In genomic region chr1:134074606-134075005, GRCm38 (mm10) we compare ENCODE assay signal across 15 mouse cellular contexts. TPM values are rescaled to one million over a fixed set of nuclear protein-coding genes. Genes with fewer than 3 reads are reported as not detected.
DNase-seq lines count a peak whose midpoint lies in the region; ATAC-seq and TF ChIP-seq lines count a peak whose summit lies in the region.
"Had no signal": no experiment of that assay in that cellular context is flagged by ENCODE, and none has a peak within 500 bp of the region (broad histone marks: within the 10 kb centered on the region; RNA-seq: fewer than 3 reads in every experiment).

No protein-coding gene starts in this region.

- no peak for TF ChIP-seq CTCF in forebrain, postnatal 0 days (IDR thresholded peaks at IDR 0.05; ENCODE audit: low read depth)
- TF ChIP-seq CTCF in lung, embryonic 14.5 days (IDR thresholded peaks at IDR 0.05; ENCODE audit: low read depth), result no peak
- TF ChIP-seq CTCF in liver, embryonic 14.5 days (IDR thresholded peaks at IDR 0.05; ENCODE audit: low read depth), result no peak; the same call in 1 of the 2 replicates

- H3K27me3 ChIP-seq in forebrain, embryonic 12.5 days, result no peaks in the 10 kb centered on the region
- H3K27me3 ChIP-seq in forebrain, postnatal 0 days (ENCODE audit: insufficient read depth, low read length), result no peaks in the 10 kb centered on the region
- no peaks in the 10 kb centered on the region for H3K27me3 ChIP-seq in lung, embryonic 14.5 days (ENCODE audit: insufficient read depth, low read length)
- H3K27me3 ChIP-seq in liver, embryonic 14.5 days (ENCODE audit: control insufficient read depth, insufficient read depth, low read length), result no peaks in the 10 kb centered on the region

- peaks cover 84% of the 10 kb centered on the region for H3K4me1 ChIP-seq in forebrain, embryonic 12.5 days
- H3K4me1 ChIP-seq in forebrain, postnatal 0 days (ENCODE audit: insufficient read depth), result 0 out of 2 replicates have a peak, but pooled peaks cover 3% of the 10 kb centered on the region
- H3K4me1 ChIP-seq in lung, embryonic 14.5 days (ENCODE audit: insufficient read depth), result peaks cover 37% of the 10 kb centered on the region
- peaks cover 63 to 75% of the 10 kb centered on the region in 2 experiments for H3K4me1 ChIP-seq in liver, embryonic 14.5 days (replicated peaks; ENCODE audit: control insufficient read depth in 2 of 2, insufficient read depth in 2 of 2, low read length in 1 of 2)

- 0 out of 2 replicates have a peak overlapping the region, but pooled peaks have one; percentile 81 for H3K4me2 ChIP-seq in forebrain, embryonic 12.5 days
- no peak overlapping the region for H3K4me2 ChIP-seq in forebrain, postnatal 0 days (ENCODE audit: low read depth)
- peak overlapping the region; percentile 88 for H3K4me2 ChIP-seq in lung, embryonic 14.5 days
- peak overlapping the region; percentile 93 for H3K4me2 ChIP-seq in liver, embryonic 14.5 days (ENCODE audit: low read depth)

- 89% methylated on average over 10 of the region's 10 CpGs for WGBS in forebrain, embryonic 12.5 days
- 86% methylated on average over 10 of the region's 10 CpGs for WGBS in forebrain, postnatal 0 days
- WGBS in lung, embryonic 14.5 days, result 79% methylated on average over 10 of the region's 10 CpGs
- 87% methylated on average over 10 of the region's 10 CpGs for WGBS in liver, embryonic 14.5 days (ENCODE audit: insufficient replicate concordance)

- H3K36me3 ChIP-seq in forebrain, embryonic 12.5 days (replicated peaks), result peaks cover 33% of the 10 kb centered on the region
- H3K36me3 ChIP-seq in forebrain, postnatal 0 days (ENCODE audit: insufficient read depth), result no peaks in the 10 kb centered on the region
- H3K36me3 ChIP-seq in lung, embryonic 14.5 days (ENCODE audit: insufficient read depth), result peaks cover 33% of the 10 kb centered on the region
- peaks cover 37% of the 10 kb centered on the region for H3K36me3 ChIP-seq in liver, embryonic 14.5 days (replicated peaks; ENCODE audit: control insufficient read depth, insufficient read depth, low read depth)

- peak overlapping the region; percentile 57; the same call in 1 of the 2 replicates for H3K27ac ChIP-seq in forebrain, embryonic 12.5 days
- no peak overlapping the region for H3K27ac ChIP-seq in forebrain, postnatal 0 days (ENCODE audit: low read depth, low read length)
- 0 out of 2 replicates have a peak overlapping the region, but pooled peaks have one; percentile 3 for H3K27ac ChIP-seq in lung, embryonic 14.5 days (ENCODE audit: low read depth)
- H3K27ac ChIP-seq in liver, embryonic 14.5 days, result peak overlapping the region; percentile 99
- H3K27ac ChIP-seq: embryonic facial prominence, embryonic 10.5 days had no signal

- ATAC-seq in forebrain, embryonic 12.5 days (ENCODE audit: low FRiP score), result no peak
- no peak for ATAC-seq in forebrain, postnatal 0 days
- ATAC-seq in lung, embryonic 14.5 days (ENCODE audit: insufficient read depth), result no peak
- ATAC-seq in liver, embryonic 14.5 days (ENCODE audit: insufficient read depth), result no peak

- no peaks in the 10 kb centered on the region for H3K9me3 ChIP-seq in forebrain, embryonic 12.5 days
- H3K9me3 ChIP-seq in forebrain, postnatal 0 days (ENCODE audit: low read length), result no peaks in the 10 kb centered on the region
- no peaks in the 10 kb centered on the region for H3K9me3 ChIP-seq in lung, embryonic 14.5 days (ENCODE audit: low read depth, low read length)
- H3K9me3 ChIP-seq in liver, embryonic 14.5 days (ENCODE audit: control insufficient read depth, low read length), result no peaks in the 10 kb centered on the region
- H3K9me3 ChIP-seq: embryonic facial prominence, embryonic 10.5 days had no signal

- no peak overlapping the region for H3K9ac ChIP-seq in forebrain, embryonic 12.5 days
- no peak overlapping the region for H3K9ac ChIP-seq in forebrain, postnatal 0 days
- no peak overlapping the region for H3K9ac ChIP-seq in lung, embryonic 14.5 days
- peak overlapping the region; percentile 75 for H3K9ac ChIP-seq in liver, embryonic 14.5 days (replicated peaks)

- no peak for DNase-seq in forebrain, postnatal 0 days
- DNase-seq in lung, embryonic 14.5 days, result no peak
- no peak for DNase-seq in lung, postnatal 25 days (ENCODE audit: low spot score)
- peak; percentile 70 for DNase-seq in Muller cell, postnatal 12 days (ENCODE audit: inconsistent ontology term)
- no peak for DNase-seq in liver, embryonic 14.5 days (ENCODE audit: low read depth in 3 of 3, low spot score in 3 of 3)
- no peak for DNase-seq in right cerebral cortex, postnatal 4 days
- no peak for DNase-seq in layer of hippocampus, adult 9-11 months
- DNase-seq: adrenal gland, adult 8-10 months; cerebellum, adult 11-12 months; layer of hippocampus, postnatal 36 days; lung, postnatal 4 days had no signal

- H3K4me3 ChIP-seq in forebrain, embryonic 12.5 days (replicated peaks), result 0 out of 2 replicates have a peak overlapping the region, but pooled peaks have one; percentile 8
- H3K4me3 ChIP-seq in forebrain, postnatal 0 days (ENCODE audit: low read depth, low read length), result no peak overlapping the region
- H3K4me3 ChIP-seq in lung, embryonic 14.5 days (ENCODE audit: low read depth, low read length), result no peak overlapping the region
- peak overlapping the region; percentile 35 to 92 for H3K4me3 ChIP-seq in liver, embryonic 14.5 days (ENCODE audit: insufficient read depth in 1 of 2, low read depth in 2 of 2, low read length in 2 of 2)
- H3K4me3 ChIP-seq: embryonic facial prominence, embryonic 10.5 days had no signal

- no peak for TF ChIP-seq EP300 in liver, embryonic 14.5 days (IDR thresholded peaks at IDR 0.05; ENCODE audit: low read depth)

RNA-seq across cellular contexts. Expression of gene Btg2, which starts 4.3 kb away (rescaled TPM):
- 128 and 135 TPM in 2 replicates for polyA plus RNA-seq in forebrain, embryonic 12.5 days (2016; fragmentation: Nextera tagmentation; extraction: Ambion mirVana)
- 9.2 and 11.9 TPM in 2 replicates for total RNA-seq in forebrain, postnatal 0 days (2014; rRNA removed)
- 10.1 and 12.0 TPM in 2 replicates for polyA plus RNA-seq in forebrain, postnatal 0 days (2015; fragmentation: Nextera tagmentation; extraction: Ambion mirVana)
- polyA plus RNA-seq in lung, embryonic 14.5 days (2014; fragmentation: Nextera tagmentation; extraction: Ambion mirVana), result 77.2 and 81.0 TPM in 2 replicates
- 40.1 and 45.3 TPM in 2 replicates for polyA plus RNA-seq in liver, embryonic 14.5 days (2012; rRNA removed)
- 78.2 and 85.2 TPM in 2 replicates for polyA plus RNA-seq in liver, embryonic 14.5 days (2014; fragmentation: Nextera tagmentation; extraction: Ambion mirVana)

RNA-seq across cellular contexts. Expression of gene Chit1, which starts 36.4 kb away (rescaled TPM):
- not detected in 2 replicates for polyA plus RNA-seq in forebrain, embryonic 12.5 days (2016; fragmentation: Nextera tagmentation; extraction: Ambion mirVana)
- 0.19 and 0.46 TPM in 2 replicates for total RNA-seq in forebrain, postnatal 0 days (2014; rRNA removed)
- 0.30 and 0.41 TPM in 2 replicates for polyA plus RNA-seq in forebrain, postnatal 0 days (2015; fragmentation: Nextera tagmentation; extraction: Ambion mirVana)
- not detected in 2 replicates for polyA plus RNA-seq in lung, embryonic 14.5 days (2014; fragmentation: Nextera tagmentation; extraction: Ambion mirVana)
- polyA plus RNA-seq in liver, embryonic 14.5 days (2012; rRNA removed), result 0.08 and 0.09 TPM in 2 replicates
- polyA plus RNA-seq in liver, embryonic 14.5 days (2014; fragmentation: Nextera tagmentation; extraction: Ambion mirVana), result not detected in 2 replicates
- total RNA-seq: hematopoietic stem cell, adult 5-6 weeks; layer of hippocampus, postnatal 36 days had no signal
- polyA plus RNA-seq: embryonic facial prominence, embryonic 10.5 days; small intestine, adult 2 months had no signal

RNA-seq across cellular contexts. Expression of gene Fmod, which starts 37.6 kb away (rescaled TPM):
- polyA plus RNA-seq in forebrain, embryonic 12.5 days (2016; fragmentation: Nextera tagmentation; extraction: Ambion mirVana), result 2.2 and 3.3 TPM in 2 replicates
- total RNA-seq in forebrain, postnatal 0 days (2014; rRNA removed), result 7.0 and 14.2 TPM in 2 replicates
- polyA plus RNA-seq in forebrain, postnatal 0 days (2015; fragmentation: Nextera tagmentation; extraction: Ambion mirVana), result 14.7 and 19.6 TPM in 2 replicates
- polyA plus RNA-seq in lung, embryonic 14.5 days (2014; fragmentation: Nextera tagmentation; extraction: Ambion mirVana), result 173 and 174 TPM in 2 replicates
- polyA plus RNA-seq in liver, embryonic 14.5 days (2012; rRNA removed), result 1.1 TPM in 2 replicates
- 1.1 and 1.6 TPM in 2 replicates for polyA plus RNA-seq in liver, embryonic 14.5 days (2014; fragmentation: Nextera tagmentation; extraction: Ambion mirVana)
- total RNA-seq: hematopoietic stem cell, adult 5-6 weeks had no signal

Comparison
In these comparisons a context has a peak if more than half of its experiments do, and no peak if none do; other contexts are left out.
1. H3K4me3 ChIP-seq: peak in forebrain, embryonic 12.5 days (single experiment) and liver, embryonic 14.5 days (2 of 2); none in forebrain, postnatal 0 days (single experiment) and lung, embryonic 14.5 days (single experiment).